Mouse (Mus musculus): ENCODE results near the gene Lin28a.

Gene Lin28a

GRCm38 (mm10) chr4:133978021-133978711, 40.5 kb downstream of the Lin28a start:
- DNase-seq (ENCODE audit: low spot score) = no peak

GRCm38 (mm10) chr4:133971741-133972140, 46.9 kb downstream of the Lin28a start:
- no peak for DNase-seq (ENCODE audit: low spot score)

GRCm38 (mm10) chr4:133970876-133971275, 47.8 kb downstream of the Lin28a start:
- no peak for DNase-seq (ENCODE audit: low spot score)

GRCm38 (mm10) chr4:133970196-133970595, 48.4 kb downstream of the Lin28a start:
- no peak for DNase-seq (ENCODE audit: low spot score)

GRCm38 (mm10) chr4:133969114-133969770, 49.4 kb downstream of the Lin28a start:
- DNase-seq (ENCODE audit: low spot score) = no peak

GRCm38 (mm10) chr4:133968150-133968921, 50.3 kb downstream of the Lin28a start, which contains the start of gene Hmgn2:
Gene Hmgn2 (minus strand): TSS chr4:133968650.
- DNase-seq (ENCODE audit: low spot score) = no peak

- DNase-seq (ENCODE audit: low spot score) = peak; percentile 93
Measured at GRCm38 (mm10) chr4:133967866-133968149, 50.8 kb downstream of the Lin28a start.

GRCm38 (mm10) chr4:133967138-133967865, 51.3 kb downstream of the Lin28a start:
- peak; percentile 96 for DNase-seq (ENCODE audit: low spot score)

GRCm38 (mm10) chr4:133966271-133966940, 52.2 kb downstream of the Lin28a start:
- no peak for DNase-seq (ENCODE audit: low spot score)

- DNase-seq (ENCODE audit: low spot score) = peak; percentile 56
Measured at GRCm38 (mm10) chr4:133962566-133962965, 56.1 kb downstream of the Lin28a start.

- DNase-seq (ENCODE audit: low spot score) = no peak
Measured at GRCm38 (mm10) chr4:133958884-133959283, 59.8 kb downstream of the Lin28a start.

GRCm38 (mm10) chr4:133956358-133956757, 62.3 kb downstream of the Lin28a start:
- no peak for DNase-seq (ENCODE audit: low spot score)

Measured in adipocyte (in vitro differentiated cells).